Mouse (Mus musculus): Measurements from ENCODE around the gene Chd4.

Chd4 gene

DNA sequence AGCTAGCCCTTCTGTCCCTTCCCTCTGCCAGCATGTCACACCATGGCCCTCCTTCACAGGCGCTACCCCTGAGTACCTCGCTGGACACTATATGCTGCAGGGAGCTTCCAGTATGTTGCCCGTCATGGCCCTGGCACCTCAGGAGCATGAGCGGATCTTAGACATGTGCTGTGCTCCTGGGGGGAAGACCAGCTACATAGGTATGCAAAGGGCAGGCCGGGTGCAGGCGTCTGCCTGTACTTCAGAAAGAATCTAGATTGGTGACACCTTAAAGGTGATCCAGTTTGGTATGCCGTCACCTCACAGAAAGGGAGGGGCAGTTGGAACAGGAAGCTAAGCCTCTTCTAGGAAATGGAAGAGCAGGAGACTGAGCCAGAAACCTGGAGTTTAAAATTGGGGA lies 44.0 kb downstream of the Chd4 start:
- DNase-seq (ENCODE audit: extremely low read depth, low read depth): no peak

DNA sequence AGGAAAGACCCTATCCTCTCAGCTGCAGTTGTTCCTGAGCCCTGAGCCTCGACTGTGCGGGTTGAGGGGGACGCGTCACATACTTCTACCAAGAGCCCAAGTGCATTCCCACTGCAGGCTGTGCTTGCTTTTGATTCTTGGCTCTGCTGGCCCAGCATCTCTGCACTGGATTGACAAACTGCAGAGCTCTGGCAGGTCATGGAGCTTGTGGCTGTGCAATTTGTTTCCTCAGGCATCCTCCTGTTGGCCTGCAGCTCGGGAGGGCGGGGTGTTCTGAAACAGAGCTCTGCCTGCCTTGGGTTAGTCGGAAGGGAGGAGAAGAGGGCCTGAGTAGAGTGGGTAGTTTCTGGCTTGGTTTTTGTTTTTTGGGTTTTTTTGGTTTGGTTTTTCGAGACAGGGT lies 46.7 kb downstream of the Chd4 start:
- DNase-seq (ENCODE audit: extremely low read depth, low read depth): no peak

DNA sequence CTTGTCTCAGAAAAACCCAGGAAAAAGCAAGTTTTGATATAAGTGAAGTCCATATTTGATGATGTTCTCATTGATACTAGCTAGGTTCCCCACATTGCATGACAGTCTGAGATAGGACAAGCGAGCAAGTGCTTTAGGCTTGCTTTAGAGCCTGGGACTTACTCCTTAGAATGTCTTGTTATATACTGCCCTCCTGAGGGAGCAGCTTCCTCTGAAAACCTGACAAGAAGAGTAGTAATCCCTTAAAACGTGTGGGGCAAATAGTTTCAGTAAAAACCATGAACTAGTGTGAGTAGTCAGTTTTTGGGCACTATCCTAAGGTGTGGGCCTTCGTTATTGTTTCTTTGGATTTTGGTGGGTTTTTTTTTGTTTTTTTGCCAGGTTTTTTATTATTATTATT lies 47.3 kb downstream of the Chd4 start:
- DNase-seq (ENCODE audit: extremely low read depth, low read depth): no peak

DNA sequence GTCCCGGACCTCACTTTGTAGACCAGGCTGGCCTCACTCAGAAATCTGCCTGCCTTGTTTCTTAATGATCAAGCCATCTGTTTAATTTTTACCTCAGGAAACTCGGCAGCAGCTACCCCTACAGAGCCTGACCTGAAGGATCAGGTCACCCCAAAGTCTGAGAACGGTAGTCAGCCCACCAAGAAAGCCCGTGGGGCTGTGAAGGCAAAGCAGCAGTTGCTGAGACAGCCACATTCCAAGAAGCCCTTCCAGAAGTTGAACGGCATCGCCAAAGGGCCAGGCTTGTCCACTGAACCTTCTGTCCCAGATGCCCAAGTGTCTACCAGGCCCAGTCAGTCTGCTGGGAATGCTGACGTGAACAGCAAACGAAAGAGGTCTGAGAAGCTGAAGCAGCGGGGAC lies 48.1 kb downstream of the Chd4 start:
- no peak for DNase-seq (ENCODE audit: extremely low read depth, low read depth)

DNA sequence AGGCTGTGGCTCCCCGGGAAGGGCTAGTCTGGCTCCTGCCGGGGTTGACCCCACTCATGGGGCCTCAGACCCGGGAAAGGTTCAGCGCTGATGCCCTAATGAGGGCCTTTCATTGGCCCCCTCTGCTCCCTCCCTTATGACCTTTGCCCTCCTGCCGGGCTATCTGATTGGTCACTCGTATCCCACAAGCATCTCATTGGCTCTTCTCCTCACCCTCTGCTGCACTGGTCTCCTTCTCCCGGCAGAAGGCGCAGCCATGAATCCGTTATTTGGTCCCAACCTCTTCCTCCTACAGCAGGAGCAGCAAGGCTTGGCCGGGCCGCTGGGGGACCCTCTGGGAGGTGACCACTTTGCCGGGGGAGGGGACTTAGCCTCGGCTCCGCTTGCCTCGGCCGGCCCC lies 49.2 kb downstream of the Chd4 start, which contains the start of gene Iffo1:
Gene Iffo1, plus strand, starts transcription at position 241 of the 400 bp plus-strand sequence.
- DNase-seq (ENCODE audit: extremely low read depth, low read depth): peak; percentile 51

DNA sequence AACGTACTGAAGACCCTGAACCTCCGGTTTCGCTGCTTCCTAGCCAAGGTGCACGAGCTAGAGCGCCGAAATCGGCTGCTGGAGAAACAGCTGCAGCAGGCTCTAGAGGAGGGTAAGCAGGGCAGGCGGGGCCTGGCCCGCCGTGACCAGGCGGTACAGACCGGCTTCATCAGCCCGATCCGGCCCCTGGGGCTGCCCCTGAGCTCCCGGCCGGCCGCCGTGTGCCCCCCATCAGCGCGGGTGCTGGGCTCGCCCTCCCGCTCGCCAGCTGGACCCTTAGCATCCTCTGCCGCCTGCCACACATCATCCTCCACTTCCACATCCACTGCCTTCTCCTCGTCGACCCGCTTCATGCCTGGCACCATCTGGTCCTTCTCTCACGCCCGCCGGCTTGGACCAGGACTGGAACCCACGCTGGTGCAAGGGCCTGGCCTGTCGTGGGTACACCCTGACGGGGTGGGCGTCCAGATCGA lies 49.7 kb downstream of the Chd4 start:
- no peak for DNase-seq (ENCODE audit: extremely low read depth, low read depth)

DNA sequence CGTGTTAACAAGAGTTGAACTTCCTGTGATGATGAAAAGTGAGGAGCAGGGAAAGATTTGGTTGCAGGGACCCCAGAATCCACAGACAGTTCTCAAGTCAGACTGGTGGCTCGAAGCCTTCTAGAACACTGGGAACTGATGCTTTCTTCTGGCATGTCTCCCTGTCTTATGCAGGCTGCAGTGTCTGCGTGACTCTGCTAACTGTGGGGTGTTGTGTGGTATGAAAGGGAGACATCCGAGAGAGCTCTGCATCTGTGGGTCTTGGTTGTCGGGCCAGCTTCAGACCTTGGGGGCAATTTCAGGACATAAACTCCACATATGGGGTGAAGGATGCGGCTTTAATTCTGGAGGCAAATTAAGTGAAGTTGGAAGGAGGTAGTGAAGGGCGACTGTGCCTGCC lies 50.4 kb downstream of the Chd4 start:
- no peak for DNase-seq (ENCODE audit: extremely low read depth, low read depth)

DNA sequence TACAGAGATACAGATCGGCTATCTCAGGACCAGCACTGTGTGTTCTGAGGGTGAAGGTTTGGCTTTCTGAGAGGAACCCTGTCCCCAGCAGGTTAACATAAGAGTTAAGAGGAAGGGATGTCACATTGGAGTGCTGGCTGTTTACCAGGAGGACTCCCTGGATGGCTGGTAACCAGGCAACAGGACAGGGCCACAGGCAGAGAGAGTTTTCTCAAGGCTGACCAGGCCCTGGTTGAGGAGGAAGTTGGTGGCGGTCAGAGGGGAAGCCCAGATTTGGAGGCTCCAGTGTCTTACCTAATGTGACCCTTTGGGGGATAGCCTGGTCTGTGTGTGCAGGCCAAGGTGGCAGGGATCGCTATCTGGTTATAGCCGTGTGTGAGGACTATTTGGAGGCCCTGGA lies 51.0 kb downstream of the Chd4 start:
- no peak for DNase-seq (ENCODE audit: extremely low read depth, low read depth)

DNA sequence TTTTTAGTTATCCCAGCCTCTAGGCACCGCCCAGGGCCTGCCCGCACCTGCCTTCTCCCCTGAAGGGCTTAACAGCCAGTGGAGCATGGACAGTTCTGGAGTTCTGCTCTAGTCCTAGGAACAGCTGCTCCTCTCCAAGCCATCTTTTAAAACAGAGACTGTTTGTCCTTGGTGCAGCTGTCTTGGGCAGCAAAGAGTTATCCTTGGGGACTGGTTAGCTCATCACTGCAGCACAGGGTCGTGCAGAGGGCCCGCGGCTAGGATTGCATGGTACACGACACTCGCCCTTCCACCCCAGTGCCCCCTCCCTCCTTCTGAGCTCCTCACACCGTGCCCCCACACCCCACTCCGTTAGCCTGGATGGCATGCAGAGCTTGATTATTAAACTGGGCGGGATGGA lies 51.5 kb downstream of the Chd4 start:
- DNase-seq (ENCODE audit: extremely low read depth, low read depth): no peak

DNA sequence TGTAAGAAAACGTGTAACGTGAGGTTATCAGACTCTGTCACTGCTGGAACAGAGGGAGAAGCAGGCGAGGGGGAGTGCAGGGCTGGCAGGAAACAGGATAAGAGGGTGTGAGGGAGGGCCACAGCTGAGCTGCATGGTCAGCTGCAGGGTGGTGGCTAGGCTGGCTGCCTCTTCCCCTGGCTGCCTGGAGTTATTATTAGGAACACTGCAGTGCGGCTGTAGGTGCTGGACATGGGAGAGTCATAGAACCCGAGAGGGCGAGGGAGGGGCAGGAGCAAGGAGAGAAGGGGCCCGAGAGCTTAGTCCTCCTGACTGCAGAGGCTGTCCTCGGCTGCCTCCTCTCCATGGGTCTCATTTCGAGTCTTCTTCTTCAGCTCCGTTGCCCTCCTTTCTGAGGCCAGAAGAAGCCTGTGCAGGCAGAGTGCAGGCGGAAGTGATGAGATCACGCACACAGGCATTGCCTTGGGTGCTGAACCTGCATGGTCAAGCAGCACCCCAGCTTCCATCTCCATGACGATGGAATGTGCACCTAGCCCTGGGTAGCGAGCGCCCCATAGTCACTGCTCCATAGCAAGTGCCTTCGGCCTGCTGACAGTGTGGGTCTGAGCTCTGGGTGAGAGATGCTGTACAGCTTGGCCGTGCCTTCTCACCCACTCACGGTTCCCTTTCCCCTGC lies 52.6 kb downstream of the Chd4 start:
- DNase-seq (ENCODE audit: extremely low read depth, low read depth): no peak

DNA sequence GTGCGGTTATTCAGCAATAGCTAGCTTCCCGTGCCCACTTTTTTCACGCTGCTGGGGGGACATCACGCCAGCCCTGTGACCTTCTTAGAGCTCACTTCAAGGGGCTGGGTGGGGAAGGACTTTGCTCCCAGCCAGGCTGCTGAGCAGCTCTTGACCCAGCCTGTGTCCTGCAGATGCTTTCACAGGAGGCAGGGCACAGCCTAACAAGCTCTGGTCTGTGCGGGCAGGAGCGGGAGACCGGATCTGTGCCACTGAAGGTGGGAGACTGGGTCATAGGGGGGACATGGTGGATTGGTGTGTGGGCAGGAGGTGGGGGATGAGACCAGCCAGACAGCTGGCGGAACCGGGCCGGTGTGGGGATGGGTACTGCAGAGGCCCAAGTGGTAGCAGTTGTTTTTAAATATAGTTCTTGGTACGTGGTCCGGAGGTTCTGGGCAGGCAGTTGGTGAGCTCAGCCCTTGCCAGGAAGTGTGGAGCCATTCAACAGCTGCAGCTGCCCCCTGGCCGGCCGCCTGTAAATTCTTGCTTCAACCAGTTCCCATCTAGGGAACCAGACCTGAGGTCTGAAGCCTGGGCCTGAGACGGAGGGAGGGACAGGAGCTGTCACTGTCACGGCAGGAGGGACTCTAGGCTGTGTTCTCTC lies 53.3 kb downstream of the Chd4 start:
- DNase-seq (ENCODE audit: extremely low read depth, low read depth): no peak

DNA sequence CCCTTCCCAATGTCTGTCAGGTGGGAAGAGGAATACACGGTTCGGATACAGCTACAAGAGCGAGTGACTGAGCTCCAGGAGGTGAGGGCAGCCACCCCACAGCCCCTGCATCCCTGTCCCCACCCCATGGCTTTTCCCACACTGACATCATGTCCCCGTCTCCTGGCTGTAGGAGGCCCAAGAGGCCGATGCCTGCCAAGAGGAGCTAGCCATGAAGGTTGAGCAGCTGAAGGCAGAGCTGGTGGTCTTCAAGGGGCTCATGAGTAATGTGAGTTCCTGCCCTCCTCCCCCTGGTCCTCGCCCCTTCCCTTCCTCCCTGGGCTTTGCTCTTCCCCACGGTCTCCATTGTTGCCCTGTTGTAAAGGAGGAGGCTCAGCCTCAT lies 53.8 kb downstream of the Chd4 start:
- DNase-seq (ENCODE audit: extremely low read depth, low read depth): no peak

DNA sequence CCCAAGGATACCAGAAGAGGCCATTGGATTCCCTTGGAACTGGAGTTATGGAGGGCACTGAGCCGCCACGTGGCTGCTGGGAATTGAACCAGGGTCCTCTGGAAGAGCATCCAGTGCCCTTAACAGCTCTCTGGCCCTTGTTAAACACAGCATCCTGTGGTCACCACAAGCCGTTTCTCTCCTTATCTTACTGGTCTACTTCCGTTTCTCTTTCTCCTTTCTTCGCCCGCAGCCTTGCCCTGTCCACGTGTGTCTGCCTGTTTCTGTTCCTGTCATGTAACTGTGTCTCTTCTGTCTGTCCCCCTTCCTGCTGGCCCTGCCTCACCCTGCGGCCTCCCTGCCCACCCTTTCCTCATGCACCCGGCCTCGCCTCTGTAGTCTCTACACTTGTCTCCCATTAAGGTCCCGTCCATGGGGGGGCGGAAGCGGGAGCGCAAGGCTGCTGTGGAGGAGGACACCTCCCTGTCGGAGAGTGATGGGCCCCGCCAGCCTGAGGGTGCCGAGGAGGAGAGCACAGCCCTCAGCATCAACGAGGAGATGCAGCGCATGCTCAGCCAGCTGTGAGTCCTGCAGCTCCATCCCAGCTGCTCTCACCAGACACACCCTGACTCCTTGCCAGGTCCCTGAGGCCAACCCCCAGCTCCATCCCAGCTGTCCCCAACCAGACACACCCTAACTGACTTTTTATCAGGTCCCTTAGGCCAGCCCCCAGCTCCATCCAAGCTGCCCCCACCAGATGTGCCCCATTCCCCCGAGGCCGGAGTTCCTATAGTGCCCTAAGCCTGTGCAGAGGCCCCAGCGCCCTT lies 56.6 kb downstream of the Chd4 start:
- peak; percentile 86 for DNase-seq (ENCODE audit: extremely low read depth, low read depth)

DNA sequence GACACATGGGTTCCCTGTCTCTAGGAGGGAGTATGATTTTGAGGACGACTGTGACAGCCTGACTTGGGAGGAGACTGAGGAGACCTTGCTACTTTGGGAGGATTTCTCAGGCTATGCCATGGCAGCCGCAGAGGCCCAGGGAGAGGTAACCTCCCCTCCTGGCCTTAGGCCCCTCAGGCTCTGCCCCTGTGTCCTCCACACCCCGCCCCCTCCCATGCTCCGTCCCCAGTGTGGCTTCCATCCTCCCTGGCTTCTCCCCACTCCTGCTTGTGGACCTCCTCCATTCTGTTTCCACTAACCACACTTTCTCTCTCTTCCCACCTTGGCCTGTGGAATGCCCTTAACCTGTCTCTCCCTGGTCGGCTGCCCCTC lies 57.2 kb downstream of the Chd4 start:
- DNase-seq (ENCODE audit: extremely low read depth, low read depth): no peak

DNA sequence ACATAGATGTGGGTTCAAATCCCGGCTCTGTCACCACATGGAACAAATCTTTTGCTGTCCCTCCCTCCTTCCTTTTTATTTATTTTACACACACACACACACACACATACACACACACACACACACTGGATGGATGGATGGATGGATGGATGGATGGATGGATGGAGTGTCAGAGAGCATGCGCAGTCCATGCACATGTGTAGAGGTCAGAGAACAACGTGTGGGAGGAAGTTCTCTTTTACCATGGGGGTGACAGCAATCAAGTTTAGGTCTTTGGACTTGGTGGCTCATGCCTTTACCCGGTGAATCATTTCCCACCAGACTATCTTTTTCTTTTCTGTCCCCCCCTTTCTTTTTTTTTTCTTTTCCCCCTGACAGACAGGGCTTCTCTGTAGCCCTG lies 57.9 kb downstream of the Chd4 start:
- no peak for DNase-seq (ENCODE audit: extremely low read depth, low read depth)

DNA sequence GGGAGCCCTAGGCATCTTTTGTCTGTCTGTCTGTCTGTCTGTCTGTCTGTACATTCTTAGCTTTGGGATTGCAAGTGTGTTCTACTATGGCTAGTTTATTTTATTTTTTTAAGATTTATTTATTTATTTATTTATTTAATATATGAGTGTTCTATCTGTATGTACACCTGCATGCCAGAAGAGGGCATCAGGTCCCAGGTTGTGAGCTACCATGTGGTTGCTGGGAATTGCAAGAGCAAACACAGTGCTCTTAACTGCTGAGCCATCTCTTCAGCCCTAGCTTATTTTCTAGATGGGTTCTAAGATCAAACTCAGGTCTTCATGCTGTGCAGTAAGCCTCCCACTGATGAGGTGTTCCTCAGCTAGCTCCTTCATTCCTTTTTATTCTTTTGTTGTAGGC lies 58.8 kb downstream of the Chd4 start:
- no peak for DNase-seq (ENCODE audit: extremely low read depth, low read depth)

DNA sequence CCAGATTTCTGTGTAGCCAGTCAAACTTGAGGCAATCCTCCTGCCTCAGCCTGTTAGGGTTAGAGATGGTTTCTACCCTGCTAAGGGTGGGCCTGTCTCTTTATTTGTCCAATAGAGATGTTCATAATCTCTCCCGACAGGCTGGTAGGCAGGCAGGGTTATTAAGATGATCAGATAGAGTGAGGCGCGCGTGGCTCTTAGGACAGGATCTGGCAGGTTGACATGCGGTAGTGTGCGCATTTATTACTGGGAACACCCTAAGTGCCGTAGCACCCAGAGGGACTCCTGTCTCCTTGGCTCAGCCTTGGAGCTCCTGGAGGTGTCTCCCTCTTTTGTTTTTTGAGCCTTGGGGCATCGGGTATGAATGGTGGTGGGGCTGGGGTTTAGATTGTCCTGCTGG lies 59.5 kb downstream of the Chd4 start:
- no peak for DNase-seq (ENCODE audit: extremely low read depth, low read depth)

DNA sequence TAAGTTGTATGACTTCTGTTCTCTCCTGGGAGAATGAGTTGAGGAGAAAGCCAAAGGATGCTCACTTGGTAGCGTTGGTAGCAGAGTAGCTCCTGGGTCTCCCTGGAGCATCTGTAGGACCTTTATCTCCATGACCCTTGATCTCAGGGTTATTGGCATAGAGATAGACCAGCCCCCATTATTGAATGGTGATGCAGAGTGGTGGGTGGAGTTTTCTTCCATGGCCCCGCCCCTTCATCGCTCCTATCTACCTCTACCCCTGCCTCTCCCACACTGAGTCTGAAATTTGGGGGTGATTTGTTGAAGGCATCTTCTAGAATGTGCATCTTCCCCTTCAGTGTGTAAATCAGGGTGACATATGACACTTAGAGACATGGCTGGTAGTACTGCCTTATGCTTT lies 60.7 kb downstream of the Chd4 start:
- DNase-seq (ENCODE audit: extremely low read depth, low read depth): no peak

DNA sequence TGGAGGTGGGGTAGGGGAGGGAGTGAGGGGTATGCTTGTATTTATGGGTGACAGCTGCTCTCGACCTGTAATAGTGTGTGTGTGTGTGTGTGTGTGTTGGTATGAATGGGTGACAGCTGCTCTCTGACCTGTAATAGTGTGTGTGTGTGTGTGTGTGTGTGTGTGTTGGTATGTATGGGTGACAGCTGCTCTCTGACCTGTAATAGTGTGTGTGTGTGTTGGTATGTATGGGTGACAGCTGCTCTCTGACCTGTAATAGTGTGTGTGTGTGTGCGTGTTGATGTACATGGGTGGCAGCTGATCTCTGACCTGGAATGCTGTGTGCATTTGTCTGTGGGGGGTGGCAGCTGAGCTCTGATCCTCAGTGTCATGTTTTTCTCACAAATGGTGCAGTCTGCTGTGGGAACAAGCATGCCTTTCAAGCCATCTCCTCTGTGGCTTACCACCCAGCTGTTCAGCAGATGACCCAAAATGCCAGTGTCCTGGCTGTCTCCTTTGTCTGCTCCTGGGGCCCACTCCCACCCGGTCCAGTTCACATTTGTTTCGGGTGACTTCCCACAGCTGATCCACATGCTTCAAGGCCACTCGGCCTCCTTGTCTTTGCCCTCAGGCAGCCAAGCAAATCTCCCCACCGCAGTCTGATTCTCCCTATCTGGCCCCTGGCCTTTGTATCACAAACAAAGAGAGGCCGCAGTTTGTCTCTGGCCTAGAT lies 61.3 kb downstream of the Chd4 start:
- DNase-seq (ENCODE audit: extremely low read depth, low read depth): no peak

DNA sequence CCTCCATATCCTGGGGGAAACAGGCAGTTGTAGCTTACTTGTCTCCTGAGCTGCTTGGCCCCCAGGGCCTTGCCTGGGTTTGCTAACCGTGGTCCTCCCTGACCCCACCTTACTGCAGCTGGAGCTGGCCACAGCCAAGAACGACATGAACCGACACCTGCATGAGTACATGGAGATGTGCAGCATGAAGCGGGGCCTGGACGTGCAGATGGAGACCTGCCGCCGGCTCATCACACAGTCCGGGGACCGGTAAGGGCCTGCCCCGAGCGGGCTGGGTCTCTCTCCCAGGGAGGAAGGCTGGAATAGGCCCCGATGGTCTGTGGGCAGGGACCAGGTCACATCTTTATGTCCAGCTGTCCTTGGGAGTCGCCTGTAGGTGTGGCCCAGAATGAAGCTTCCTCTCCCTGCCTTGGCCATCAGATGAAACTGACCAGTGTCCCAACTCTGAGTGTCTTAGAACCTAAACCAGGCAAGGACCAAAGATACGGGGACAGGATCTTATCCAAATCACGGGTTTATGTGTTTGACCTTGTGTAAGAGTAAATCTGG lies 63.2 kb downstream of the Chd4 start:
- no peak for DNase-seq (ENCODE audit: extremely low read depth, low read depth)

DNA sequence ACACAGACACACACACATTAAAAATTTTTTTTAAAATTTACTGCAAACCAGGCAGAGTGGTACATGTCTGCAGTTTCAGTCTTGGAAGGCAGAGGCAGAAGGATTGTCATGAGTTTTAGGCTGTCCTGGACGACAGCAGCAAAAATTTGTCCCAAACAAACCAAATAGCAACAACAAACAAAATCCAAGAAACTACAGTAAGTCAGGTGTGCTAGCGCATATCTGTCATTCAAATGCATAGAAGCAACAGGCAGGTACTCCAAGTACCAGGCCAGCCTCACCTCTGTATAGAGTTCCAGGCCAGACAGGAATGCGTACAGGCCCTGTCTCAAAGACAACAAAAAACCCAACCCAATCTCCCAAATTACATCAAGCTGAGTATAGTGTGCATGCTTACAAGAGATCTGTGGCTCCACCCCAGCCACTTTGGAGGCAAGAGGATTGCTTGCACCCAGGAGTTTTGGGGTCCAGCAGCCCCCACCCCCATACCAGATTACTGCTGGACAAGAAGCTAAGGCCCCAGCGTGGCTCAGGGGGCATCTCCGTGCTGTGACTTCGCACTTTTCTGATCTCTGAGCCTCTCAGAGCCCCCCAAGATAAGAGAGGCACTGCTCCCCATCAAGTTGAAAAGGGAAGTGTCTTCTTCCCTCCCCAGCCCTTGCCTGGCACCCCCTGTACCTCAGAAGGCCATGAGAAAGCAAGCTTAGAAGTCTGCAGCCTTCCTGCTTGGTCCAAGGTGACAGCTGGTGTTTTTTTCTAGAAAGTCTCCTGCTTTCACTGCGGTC lies 64.2 kb downstream of the Chd4 start:
- DNase-seq (ENCODE audit: extremely low read depth, low read depth): peak; percentile 66

All from MEL-GATA-1-ER (cell line).